Mouse (Mus musculus) heart, postnatal 36 days (tissue): ENCODE measurements around the gene Coro2a. TPM values are rescaled to one million over a fixed set of nuclear protein-coding genes. Genes with fewer than 3 reads are reported as not detected.

Experiments used
- DNase-seq, 2 experiments: peaks; one replicate each; pipeline ENCODE4 v3.0.0; 2021 to 2022
- intact Hi-C: fragments of 180-260 bp; cut with DNase I; formaldehyde crosslinking; loops from one replicate; pipeline ENCODE4 v1.15.1; 2025
- total RNA-seq, 2 experiments: library from RNA; stranded (reverse); gene quantifications; 2 replicates each; pipeline ENCODE4 v1.2.3; 2021

The Coro2a gene
- total RNA-seq, 2 experiments from 2014 or later = 0.28 to 0.46 TPM

- peak in 1 of 2 experiments; percentile 31 for DNase-seq
- intact Hi-C loops = no loop called here
These were observed 67.9 kb downstream of the Coro2a start for GRCm38 (mm10) chr4:46533934-46534720.

GRCm38 (mm10) chr4:46532926-46533325 is 69.1 kb downstream of the Coro2a start:
- no peak for DNase-seq
- intact Hi-C loops = no loop called here

GRCm38 (mm10) chr4:46532511-46532910 is 69.5 kb downstream of the Coro2a start:
- intact Hi-C loops = no loop called here
- no peak for DNase-seq

GRCm38 (mm10) chr4:46529722-46530121 is 72.3 kb downstream of the Coro2a start:
- intact Hi-C loops = no loop called here
- DNase-seq = no peak

- intact Hi-C loops = no loop called here
- no peak for DNase-seq
These were observed 74.5 kb downstream of the Coro2a start for GRCm38 (mm10) chr4:46527558-46527926.

DNA sequence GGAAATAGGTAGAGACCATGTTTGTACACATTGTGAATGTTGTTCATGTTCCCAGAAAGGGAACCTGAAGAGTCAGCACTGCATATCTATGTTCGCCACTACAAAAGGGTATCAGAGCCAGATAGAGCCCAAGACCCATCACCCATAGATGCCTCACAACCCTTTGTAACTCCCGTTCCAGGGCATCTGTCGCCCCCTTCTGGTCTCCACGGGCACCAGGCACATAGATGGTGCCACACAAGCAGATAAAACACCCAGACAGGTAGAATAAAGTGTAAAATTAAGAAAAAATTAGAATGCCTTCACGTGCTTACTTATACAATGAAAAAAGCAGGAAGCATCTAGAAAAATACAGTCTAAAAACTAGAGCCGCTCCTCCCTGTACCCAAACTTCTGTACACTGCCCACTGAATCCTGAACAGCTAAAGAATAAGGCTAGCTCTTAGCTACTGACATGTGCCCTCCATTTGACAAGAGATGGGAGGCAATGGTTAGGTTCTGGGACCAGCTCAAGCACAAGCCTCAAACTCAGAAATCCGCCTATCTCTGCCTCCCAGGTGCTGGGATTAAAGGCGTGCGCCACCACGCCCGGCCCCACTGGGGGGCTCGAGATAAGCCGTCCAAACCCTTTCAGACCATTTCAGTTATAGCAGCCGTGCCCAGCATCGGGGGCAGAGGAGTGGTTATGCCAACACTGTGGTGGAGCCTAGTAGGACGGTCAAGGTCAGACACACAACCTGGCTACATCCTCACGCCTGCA is 75.0 kb downstream of the Coro2a start:
- no peak for DNase-seq
- intact Hi-C loops = no loop called here

- intact Hi-C loops = no loop called here
- DNase-seq = no peak
These were observed 75.8 kb downstream of the Coro2a start for GRCm38 (mm10) chr4:46526226-46526625.

- no peak for DNase-seq
- intact Hi-C loops = loop anchor here (2.0 kb wide), 1 partner anchor 15 kb away; no protein-coding TSS in a partner anchor
These were observed 78.7 kb downstream of the Coro2a start for GRCm38 (mm10) chr4:46523324-46523723.

GRCm38 (mm10) chr4:46521457-46521856 is 80.5 kb downstream of the Coro2a start:
- intact Hi-C loops = no loop called here
- no peak for DNase-seq

DNA sequence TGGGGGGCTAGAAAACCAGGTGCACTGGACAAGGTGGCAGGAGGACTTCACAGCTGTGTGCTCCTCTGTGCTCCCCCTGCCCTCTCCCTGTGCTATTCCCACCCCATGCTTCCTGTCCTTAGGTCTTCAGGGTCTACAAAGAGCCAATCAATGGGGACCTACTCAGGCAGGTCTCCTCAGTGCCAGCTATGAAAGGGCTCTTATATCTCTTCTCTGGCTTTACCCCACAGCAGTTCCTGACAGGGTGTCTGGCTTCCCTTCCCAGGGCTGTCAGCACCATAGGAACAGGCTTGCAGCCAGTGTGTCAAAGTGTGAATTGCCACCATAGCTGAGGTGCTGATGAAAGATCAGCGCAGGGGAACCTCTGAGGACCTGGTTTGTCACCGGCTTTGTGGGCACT is 81.5 kb downstream of the Coro2a start:
- intact Hi-C loops = no loop called here
- no peak for DNase-seq

DNA sequence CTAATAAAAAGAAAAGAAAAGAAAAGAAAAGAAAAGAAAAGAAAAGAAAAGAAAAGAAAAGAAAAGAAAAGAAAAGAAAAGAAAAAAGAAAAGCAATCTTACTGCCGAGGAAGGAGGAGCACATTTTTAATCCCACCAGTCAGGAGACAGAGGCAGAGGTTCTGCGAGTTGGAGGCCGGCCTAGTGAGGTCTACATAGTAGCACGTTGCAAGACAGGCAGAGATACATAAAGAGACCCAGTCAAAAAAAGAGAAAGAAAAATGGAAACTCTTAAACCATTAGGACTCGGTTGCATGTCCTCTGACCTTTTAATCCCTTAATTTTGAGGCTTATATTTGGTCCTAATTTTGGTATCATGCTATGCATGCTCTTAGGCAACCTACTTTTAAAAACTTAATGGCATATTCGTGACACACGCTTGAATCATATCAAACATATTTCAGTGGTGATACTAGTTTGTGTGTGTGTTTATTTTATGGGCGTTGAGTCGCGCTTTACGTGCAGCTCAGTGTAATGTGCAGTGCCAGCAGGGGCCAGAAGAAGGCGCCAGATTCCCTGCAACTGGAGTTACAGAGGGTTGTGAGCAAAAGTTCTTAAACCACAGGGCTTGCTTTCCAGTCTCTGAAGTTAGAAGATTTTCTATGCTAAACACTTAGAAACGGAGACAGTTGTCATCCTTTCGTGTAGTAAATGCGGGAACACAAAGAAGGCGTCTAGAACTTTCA is 94.1 kb downstream of the Coro2a start:
- DNase-seq = peak; percentile 73 to 85
- intact Hi-C loops = loop anchor here (2.0 to 5.0 kb wide), 2 partner anchors 15 to 116 kb away; no protein-coding TSS in a partner anchor

GRCm38 (mm10) chr4:46506801-46507610 is 95.0 kb downstream of the Coro2a start:
- intact Hi-C loops = loop anchor here (5.0 kb wide), 1 partner anchor 115 kb away; no protein-coding TSS in a partner anchor
- peak; percentile 96 to 97 for DNase-seq

DNA sequence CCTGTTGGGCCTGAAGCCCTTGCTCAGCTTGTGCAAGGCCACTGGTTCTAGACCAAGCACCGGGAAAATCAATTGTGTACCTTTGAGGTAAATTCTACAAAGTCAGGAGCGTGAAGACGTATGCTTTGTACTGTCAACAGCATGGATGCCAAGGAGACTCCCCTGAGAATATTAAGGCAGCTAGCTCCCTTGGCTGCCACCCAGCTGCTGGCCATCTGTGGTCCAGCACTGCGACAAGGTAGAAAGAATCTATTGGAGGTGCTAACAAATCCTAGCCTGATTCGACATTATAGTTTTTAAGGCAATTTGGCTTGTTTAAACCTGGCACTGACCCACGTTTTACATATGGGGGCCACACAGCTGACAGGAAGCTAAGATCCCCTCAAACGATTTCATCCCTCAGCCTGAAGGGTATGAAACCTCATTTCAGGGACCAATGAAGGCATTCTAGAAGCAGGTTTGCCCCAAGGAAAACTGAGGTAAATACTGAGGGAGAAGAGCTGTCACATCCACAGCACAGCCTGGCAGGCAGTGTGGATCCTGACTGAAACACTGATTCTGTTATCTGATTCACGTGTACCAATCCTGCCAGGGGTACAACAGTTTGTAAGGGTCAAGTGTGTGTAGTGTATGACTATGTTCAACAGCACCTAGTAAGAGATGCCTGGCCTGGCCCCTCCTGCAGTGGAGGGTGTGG is 96.5 kb downstream of the Coro2a start:
- DNase-seq = no peak
- intact Hi-C loops = loop anchor here (5.0 kb wide), 1 partner anchor 113 kb away; no protein-coding TSS in a partner anchor

DNA sequence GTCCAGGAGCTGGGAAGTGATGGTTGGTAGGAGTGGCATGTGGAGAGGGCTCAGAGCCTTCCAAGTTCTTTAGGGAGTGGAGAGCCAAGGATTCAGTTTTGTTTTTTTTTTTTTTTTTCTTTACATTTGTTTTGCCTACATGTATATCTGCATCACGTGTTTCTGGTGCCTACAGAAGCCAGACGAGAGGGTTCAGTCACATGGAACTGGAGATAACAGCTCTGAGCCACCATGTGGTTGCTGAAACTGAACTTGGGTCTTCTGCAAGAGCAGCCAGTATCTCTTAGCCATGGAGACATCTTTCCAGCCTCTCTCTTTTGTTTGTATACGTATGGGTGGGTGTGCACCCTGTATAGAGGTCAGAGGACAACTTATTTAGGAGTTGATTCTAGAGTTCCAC is 98.1 kb downstream of the Coro2a start:
- DNase-seq = no peak
- intact Hi-C loops = loop anchor here (5.0 kb wide), 1 partner anchor 148 kb away; the partner anchor contains the start of gene Tbc1d2

DNA sequence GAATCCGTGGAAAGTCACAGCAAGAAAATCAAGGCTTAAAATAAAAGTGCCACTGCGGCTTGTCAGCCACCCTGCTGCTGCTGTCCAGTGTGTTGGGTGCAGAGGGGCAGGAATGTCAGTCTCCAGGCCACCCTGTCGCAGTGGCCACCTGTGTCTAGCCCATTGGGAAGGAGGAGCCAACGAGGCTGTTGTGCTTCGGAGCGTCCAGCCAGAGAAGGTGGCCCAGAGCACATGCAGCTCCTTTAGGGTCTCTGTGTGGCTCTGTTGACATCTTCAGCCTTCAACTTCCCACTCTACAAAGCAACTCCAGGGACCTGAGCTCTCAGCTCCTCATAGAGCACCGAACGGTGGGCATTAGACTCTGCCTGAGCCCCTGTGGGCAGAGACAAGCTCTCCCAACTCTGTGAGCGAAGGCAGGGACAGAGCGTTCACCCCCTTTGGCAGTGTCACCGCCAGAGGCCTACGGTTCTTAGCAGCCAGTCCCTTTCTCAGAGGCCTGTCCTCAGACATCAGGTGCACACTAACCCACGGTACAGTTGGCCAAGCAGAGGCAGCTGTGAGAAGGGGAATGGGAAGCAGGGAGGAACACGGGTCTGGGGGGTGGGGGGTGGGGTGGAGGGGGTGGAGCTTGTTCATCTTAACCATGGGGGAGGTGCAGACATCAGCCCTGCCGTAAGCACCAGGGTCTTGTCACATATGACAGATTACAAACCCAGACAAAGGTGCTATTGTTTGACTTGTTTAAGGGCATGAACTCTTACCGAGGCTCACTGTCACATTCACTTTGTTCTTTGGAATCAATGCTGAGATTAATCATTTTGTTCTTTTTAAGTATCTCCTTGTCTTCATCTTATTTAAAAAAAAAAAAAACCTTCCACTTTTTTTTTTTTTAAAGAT is 99.1 kb downstream of the Coro2a start:
- intact Hi-C loops = loop anchor here (5.0 kb wide), 1 partner anchor 149 kb away; the partner anchor contains the start of gene Tbc1d2
- DNase-seq = no peak

DNA sequence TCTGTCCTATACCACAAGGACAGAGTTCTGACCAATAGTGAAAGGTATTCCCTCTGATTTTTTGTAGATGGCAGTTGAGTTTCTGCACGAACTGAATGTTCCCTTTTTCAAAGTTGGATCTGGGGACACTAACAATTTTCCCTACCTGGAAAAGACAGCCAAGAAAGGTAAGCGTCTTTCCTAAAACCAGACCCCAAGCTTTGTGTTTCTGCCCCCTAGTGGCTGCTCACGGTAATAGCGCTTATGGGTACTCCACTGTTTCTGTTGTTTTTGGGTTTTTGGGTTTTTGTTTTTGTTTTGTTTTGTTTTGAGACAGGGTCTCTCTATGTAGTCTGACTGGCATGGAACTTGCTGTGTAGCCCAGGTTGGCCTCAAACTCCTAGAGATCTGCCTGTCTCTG is 103.0 kb downstream of the Coro2a start:
- intact Hi-C loops = no loop called here
- DNase-seq = peak; percentile 53 to 61

DNA sequence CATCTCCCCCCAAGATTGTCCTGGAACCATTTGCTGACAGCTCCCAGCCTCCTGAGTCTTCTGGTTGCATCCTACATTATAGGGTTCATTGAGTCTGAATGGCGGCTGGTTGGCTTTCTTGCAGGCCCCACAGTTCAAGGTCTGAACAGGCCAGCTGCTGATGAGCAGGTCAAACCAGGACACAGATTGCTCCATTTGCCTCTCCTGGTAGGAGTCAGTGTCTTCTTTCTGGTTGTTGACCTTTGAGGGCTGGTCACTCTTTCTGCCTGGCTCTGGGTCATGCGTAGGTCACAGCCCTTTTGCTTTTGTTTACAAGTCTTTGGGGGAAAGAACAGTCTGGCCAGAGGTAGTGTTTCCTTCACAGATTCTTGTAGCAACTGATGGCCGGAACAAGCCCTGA is 103.5 kb downstream of the Coro2a start:
- intact Hi-C loops = no loop called here

GRCm38 (mm10) chr4:46497286-46497892 is 104.6 kb downstream of the Coro2a start:
- intact Hi-C loops = no loop called here
- peak; percentile 80 to 87 for DNase-seq

More for the DNA sequence above, 103.5 kb downstream of the Coro2a start:
- no peak for DNase-seq
